Mouse (Mus musculus): Measurements from ENCODE around the gene Pak7. TPM values are rescaled to one million over a fixed set of nuclear protein-coding genes. Genes with fewer than 3 reads are reported as not detected.

Pak7 gene
- polyA plus RNA-seq, 1 experiment from 2014 or later: 22.3 TPM

- no peak overlapping the region for H3K9ac ChIP-seq
- ATAC-seq: peak; percentile 94
- no peaks in the 10 kb centered on the region for H3K36me3 ChIP-seq (ENCODE audit: poor library complexity, severe bottlenecking)
- 4% methylated on average over 6 of the region's 6 CpGs for WGBS
- H3K4me2 ChIP-seq: no peak overlapping the region
- no peaks in the 10 kb centered on the region for H3K9me3 ChIP-seq (replicated peaks)
- H3K4me3 ChIP-seq: no peak overlapping the region
- no peak overlapping the region for H3K27ac ChIP-seq
- no peaks in the 10 kb centered on the region for H3K4me1 ChIP-seq
- no peaks in the 10 kb centered on the region for H3K27me3 ChIP-seq
Observed at GRCm38 (mm10) chr2:136148999-136149398, 238.8 kb downstream of the Pak7 start.

GRCm38 (mm10) chr2:136140807-136141206 lies 247.0 kb downstream of the Pak7 start:
- Histone ChIP-seq H3K9ac (no peak overlapping the region), H3K27ac (no peak overlapping the region), H3K27me3 (no peaks in the 10 kb centered on the region), H3K4me3 (no peak overlapping the region), H3K9me3 (replicated peaks) (no peaks in the 10 kb centered on the region), H3K36me3 (ENCODE audit: poor library complexity, severe bottlenecking) (no peaks in the 10 kb centered on the region), H3K4me2 (no peak overlapping the region), H3K4me1 (no peaks in the 10 kb centered on the region)
- no peak for ATAC-seq
- WGBS: 92% methylated on average over 2 of the region's 2 CpGs

- Histone ChIP-seq H3K9me3 (replicated peaks) (no peaks in the 10 kb centered on the region), H3K27me3 (no peaks in the 10 kb centered on the region), H3K4me1 (no peaks in the 10 kb centered on the region), H3K4me3 (no peak overlapping the region), H3K36me3 (ENCODE audit: poor library complexity, severe bottlenecking) (no peaks in the 10 kb centered on the region), H3K9ac (no peak overlapping the region), H3K27ac (no peak overlapping the region), H3K4me2 (no peak overlapping the region)
- ATAC-seq: peak; percentile 59
- WGBS: 71% methylated on average over 4 of the region's 4 CpGs
Observed at GRCm38 (mm10) chr2:136139159-136140069, 248.4 kb downstream of the Pak7 start.

- Histone ChIP-seq H3K4me2 (no peak overlapping the region), H3K4me1 (no peaks in the 10 kb centered on the region), H3K27me3 (no peaks in the 10 kb centered on the region), H3K36me3 (ENCODE audit: poor library complexity, severe bottlenecking) (no peaks in the 10 kb centered on the region), H3K9me3 (replicated peaks) (no peaks in the 10 kb centered on the region), H3K9ac (no peak overlapping the region), H3K4me3 (no peak overlapping the region), H3K27ac (no peak overlapping the region)
- ATAC-seq: no peak
Observed at GRCm38 (mm10) chr2:136138451-136138850, 249.3 kb downstream of the Pak7 start.

- H3K4me3 ChIP-seq: no peak overlapping the region
- no peak overlapping the region for H3K9ac ChIP-seq
- no peaks in the 10 kb centered on the region for H3K27me3 ChIP-seq
- peak; percentile 75; the same call in 1 of the 2 replicates for ATAC-seq
- no peaks in the 10 kb centered on the region for H3K9me3 ChIP-seq (replicated peaks)
- H3K4me1 ChIP-seq: no peaks in the 10 kb centered on the region; the same call in 1 of the 2 replicates
- 54% methylated on average over 6 of the region's 6 CpGs for WGBS
- peak overlapping the region; percentile 44 for H3K27ac ChIP-seq
- H3K36me3 ChIP-seq (ENCODE audit: poor library complexity, severe bottlenecking): no peaks in the 10 kb centered on the region
- no peak overlapping the region for H3K4me2 ChIP-seq
Observed at GRCm38 (mm10) chr2:136121867-136122266, 265.9 kb downstream of the Pak7 start.

GRCm38 (mm10) chr2:136118006-136118405 lies 269.8 kb downstream of the Pak7 start:
- Histone ChIP-seq H3K27me3 (no peaks in the 10 kb centered on the region), H3K4me3 (no peak overlapping the region), H3K4me1 (no peaks in the 10 kb centered on the region; the same call in 1 of the 2 replicates), H3K27ac (no peak overlapping the region), H3K36me3 (ENCODE audit: poor library complexity, severe bottlenecking) (no peaks in the 10 kb centered on the region), H3K9ac (no peak overlapping the region), H3K9me3 (replicated peaks) (no peaks in the 10 kb centered on the region), H3K4me2 (no peak overlapping the region)
- 99% methylated on average over 2 of the region's 2 CpGs for WGBS
- ATAC-seq: no peak

- no peak for ATAC-seq
- H3K9me3 ChIP-seq (replicated peaks): no peaks in the 10 kb centered on the region
- H3K27ac ChIP-seq: no peak overlapping the region
- H3K4me2 ChIP-seq: no peak overlapping the region
- no peak overlapping the region for H3K4me3 ChIP-seq
- WGBS: 67% methylated on average over 6 of the region's 6 CpGs
- H3K9ac ChIP-seq: no peak overlapping the region
- peaks cover 19% of the 10 kb centered on the region for H3K4me1 ChIP-seq
- H3K36me3 ChIP-seq (ENCODE audit: poor library complexity, severe bottlenecking): no peaks in the 10 kb centered on the region
- no peaks in the 10 kb centered on the region for H3K27me3 ChIP-seq
Observed at GRCm38 (mm10) chr2:136113374-136113773, 274.4 kb downstream of the Pak7 start.

GRCm38 (mm10) chr2:136109038-136109363 lies 278.8 kb downstream of the Pak7 start:
- ATAC-seq: peak; percentile 28

GRCm38 (mm10) chr2:136108124-136109037 lies 279.4 kb downstream of the Pak7 start:
- no peaks in the 10 kb centered on the region for H3K36me3 ChIP-seq (ENCODE audit: poor library complexity, severe bottlenecking)
- H3K4me1 ChIP-seq: peaks cover 33% of the 10 kb centered on the region
- H3K9me3 ChIP-seq (replicated peaks): no peaks in the 10 kb centered on the region
- H3K9ac ChIP-seq: peak overlapping the region; percentile 19; the same call in 1 of the 2 replicates
- no peak overlapping the region for H3K4me3 ChIP-seq
- H3K27me3 ChIP-seq: no peaks in the 10 kb centered on the region
- peak overlapping the region; percentile 89 for H3K27ac ChIP-seq
- 6% methylated on average over 6 of the region's 6 CpGs for WGBS
- H3K4me2 ChIP-seq: peak overlapping the region; percentile 39
- peak; percentile 93 for ATAC-seq

More at GRCm38 (mm10) chr2:136109038-136109363, 278.8 kb downstream of the Pak7 start:
- Histone ChIP-seq H3K4me2 (peak overlapping the region; percentile 39; the same call in 1 of the 2 replicates), H3K36me3 (ENCODE audit: poor library complexity, severe bottlenecking) (no peaks in the 10 kb centered on the region), H3K4me3 (no peak overlapping the region), H3K4me1 (peaks cover 33% of the 10 kb centered on the region), H3K27ac (peak overlapping the region; percentile 89), H3K9ac (0 out of 2 replicates have a peak overlapping the region, but pooled peaks have one; percentile 19), H3K27me3 (no peaks in the 10 kb centered on the region), H3K9me3 (replicated peaks) (no peaks in the 10 kb centered on the region)
- 6% methylated on average over 2 of the region's 2 CpGs for WGBS

- Histone ChIP-seq H3K4me1 (peaks cover 33% of the 10 kb centered on the region), H3K36me3 (ENCODE audit: poor library complexity, severe bottlenecking) (no peaks in the 10 kb centered on the region), H3K27me3 (no peaks in the 10 kb centered on the region), H3K27ac (peak overlapping the region; percentile 89), H3K4me2 (peak overlapping the region; percentile 33; the same call in 1 of the 2 replicates), H3K4me3 (no peak overlapping the region), H3K9me3 (replicated peaks) (no peaks in the 10 kb centered on the region), H3K9ac (no peak overlapping the region)
- peak; percentile 55 for ATAC-seq
Observed at GRCm38 (mm10) chr2:136107597-136107996, 280.2 kb downstream of the Pak7 start.

- Histone ChIP-seq H3K9me3 (replicated peaks) (no peaks in the 10 kb centered on the region), H3K27ac (no peak overlapping the region), H3K36me3 (ENCODE audit: poor library complexity, severe bottlenecking) (no peaks in the 10 kb centered on the region; the same call in 1 of the 2 replicates), H3K9ac (no peak overlapping the region), H3K4me2 (no peak overlapping the region), H3K4me1 (no peaks in the 10 kb centered on the region), H3K4me3 (no peak overlapping the region), H3K27me3 (no peaks in the 10 kb centered on the region)
- WGBS: 95% methylated on average over 3 of the region's 3 CpGs
- ATAC-seq: no peak
Observed at GRCm38 (mm10) chr2:136097143-136097542, 290.6 kb downstream of the Pak7 start.

GRCm38 (mm10) chr2:136095978-136096377 lies 291.8 kb downstream of the Pak7 start:
- H3K4me2 ChIP-seq: no peak overlapping the region
- H3K27me3 ChIP-seq: no peaks in the 10 kb centered on the region
- H3K9me3 ChIP-seq (replicated peaks): no peaks in the 10 kb centered on the region
- no peak overlapping the region for H3K4me3 ChIP-seq
- 70% methylated on average over 2 of the region's 2 CpGs for WGBS
- no peak overlapping the region for H3K9ac ChIP-seq
- H3K36me3 ChIP-seq (ENCODE audit: poor library complexity, severe bottlenecking): no peaks in the 10 kb centered on the region; the same call in 1 of the 2 replicates
- no peak for ATAC-seq
- no peak overlapping the region for H3K27ac ChIP-seq
- no peaks in the 10 kb centered on the region for H3K4me1 ChIP-seq
